Mouse (Mus musculus) cerebellum, adult 2 months (tissue): Measurements from ENCODE around the gene C1ra. TPM values are rescaled to one million over a fixed set of nuclear protein-coding genes. Genes with fewer than 3 reads are reported as not detected.
"Not testable (repeated sequence)": the region's sequence is repeated elsewhere in the genome, so short reads cannot be mapped to it uniquely, and the experiment has no call there.

Experiments
- DNase-seq, 2 experiments: peaks; one replicate each; pipeline ENCODE4 v3.0.0; 2021
- H3K27ac ChIP-seq: fragments of 200-500 bp; 2 replicates; pipeline ENCODE4 v1.5.1; 2012; ENCODE audit warnings: low read length, control low read depth, inconsistent platforms; ENCODE audit not compliant: insufficient read depth
- H3K27me3 ChIP-seq: fragments of 200-500 bp; 2 replicates; pipeline ENCODE4 v1.6.1; 2012; ENCODE audit warnings: inconsistent platforms, mild to moderate bottlenecking, low read length, moderate library complexity; ENCODE audit not compliant: control insufficient read depth, insufficient read depth
- H3K4me1 ChIP-seq: fragments of 200-500 bp; 2 replicates; pipeline ENCODE4 v1.6.1; 2011; ENCODE audit warnings: low read length; ENCODE audit not compliant: control insufficient read depth, insufficient read depth
- H3K4me3 ChIP-seq: fragments of 200-500 bp; replicated peaks from 2 replicates; pipeline ENCODE3; 2011; ENCODE audit warnings: mild to moderate bottlenecking, low read depth, low read length, control low read depth; ENCODE audit not compliant: insufficient read depth
- CTCF ChIP-seq: fragments of 200-500 bp; IDR thresholded peaks from 2 replicates; pipeline ENCODE4 v1.5.1; 2011; ENCODE audit warnings: low read depth, mild to moderate bottlenecking, control low read depth, low read length, moderate library complexity, borderline replicate concordance; ENCODE audit not compliant: insufficient read depth
- POLR2A ChIP-seq: fragments of 200-500 bp; IDR thresholded peaks from 2 replicates; pipeline ENCODE4 v1.6.1; 2011; ENCODE audit warnings: low read length, control low read depth, borderline replicate concordance; ENCODE audit not compliant: insufficient read depth
- WGBS: fragments of 180-500 bp; shearing (Covaris S2); methylation state at CpG from one replicate; pipeline ENCODE4 v1.1.7; 2018; 5-methylcytosine and 5-hydroxymethylcytosine counted together
- polyA plus RNA-seq: library from polyadenylated mRNA; depleted of rRNA; stranded (reverse); fragments of >200 nt; gene quantifications from 2 replicates; pipeline ENCODE4 v1.2.3, GENCODE M21; 2012

C1ra gene
- polyA plus RNA-seq, 1 experiment: 0.47 TPM

DNA sequence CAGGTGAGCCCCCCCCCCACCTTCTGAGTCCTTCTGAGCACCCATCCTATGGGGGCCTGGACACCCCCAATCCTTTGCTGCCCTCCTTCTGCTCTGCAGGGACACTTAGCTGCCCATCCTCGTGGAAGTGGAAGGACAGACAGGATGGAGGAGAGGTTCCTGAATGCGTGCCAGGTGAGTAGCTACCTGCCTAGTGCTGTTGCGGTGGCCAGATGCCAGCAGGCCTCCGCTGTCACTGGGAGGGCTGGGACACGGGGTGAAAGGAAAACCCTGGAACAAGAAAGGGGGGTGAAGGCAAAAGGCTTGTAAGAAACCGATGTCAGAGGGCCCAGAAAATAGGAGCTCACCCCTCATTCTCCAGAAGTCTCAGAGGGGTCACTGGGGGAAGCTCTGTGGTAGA is 5.2 kb upstream of the C1ra start:
- TF ChIP-seq POLR2A (no peak), CTCF (no peak)
- H3K27me3 ChIP-seq: no peaks in the 10 kb centered on the region
- peaks cover 16% of the 10 kb centered on the region for H3K4me1 ChIP-seq
- no peak overlapping the region for H3K27ac ChIP-seq
- 39% methylated on average over 6 of the region's 6 CpGs for WGBS
- no peak overlapping the region for H3K4me3 ChIP-seq
- peak; percentile 46 to 48 for DNase-seq

- TF ChIP-seq CTCF: no peak
- TF ChIP-seq POLR2A: no peak
- H3K4me1 ChIP-seq: peaks cover 16% of the 10 kb centered on the region
- WGBS: 12% methylated on average over 10 of the region's 10 CpGs
- DNase-seq: peak; percentile 81 to 84
- H3K27ac ChIP-seq: 0 out of 2 replicates have a peak overlapping the region, but pooled peaks have one; percentile 2
- H3K27me3 ChIP-seq: no peaks in the 10 kb centered on the region
- H3K4me3 ChIP-seq: no peak overlapping the region
Measured at GRCm38 (mm10) chr6:124508292-124508691, 3.9 kb upstream of the C1ra start.

GRCm38 (mm10) chr6:124509192-124509591 is 3.0 kb upstream of the C1ra start:
- not testable (repeated sequence) for H3K4me3 ChIP-seq, DNase-seq, H3K27me3 ChIP-seq, H3K27ac ChIP-seq
- peaks cover 16% of the 10 kb centered on the region for H3K4me1 ChIP-seq
- WGBS: 91% methylated on average over 5 of the region's 5 CpGs

DNA sequence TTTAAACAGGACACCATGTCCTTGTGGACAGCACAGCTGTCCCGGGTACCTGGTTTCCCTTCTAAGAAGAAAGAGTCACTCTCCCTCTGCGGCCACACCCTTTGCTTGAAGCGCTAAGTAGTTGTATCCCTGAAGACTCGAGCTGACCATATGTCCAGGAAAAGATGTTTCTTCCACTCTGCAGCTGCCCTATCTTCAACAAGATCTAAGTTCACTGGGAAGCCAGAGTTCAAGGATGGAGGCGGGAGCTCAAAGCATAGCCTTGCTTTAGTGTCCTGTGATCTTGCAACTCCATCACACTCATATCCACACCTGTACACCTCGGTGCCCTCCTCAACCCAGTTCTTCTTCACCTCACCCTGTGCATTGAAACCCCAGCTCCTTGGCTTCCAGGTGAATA is 269 bp upstream of the C1ra start:
- no peak for DNase-seq
- no peak overlapping the region for H3K4me3 ChIP-seq
- TF ChIP-seq CTCF (no peak), POLR2A (no peak)
- peaks cover 15% of the 10 kb centered on the region for H3K4me1 ChIP-seq
- H3K27me3 ChIP-seq: no peaks in the 10 kb centered on the region
- WGBS: 68% methylated on average over 6 of the region's 6 CpGs
- H3K27ac ChIP-seq: no peak overlapping the region

DNA sequence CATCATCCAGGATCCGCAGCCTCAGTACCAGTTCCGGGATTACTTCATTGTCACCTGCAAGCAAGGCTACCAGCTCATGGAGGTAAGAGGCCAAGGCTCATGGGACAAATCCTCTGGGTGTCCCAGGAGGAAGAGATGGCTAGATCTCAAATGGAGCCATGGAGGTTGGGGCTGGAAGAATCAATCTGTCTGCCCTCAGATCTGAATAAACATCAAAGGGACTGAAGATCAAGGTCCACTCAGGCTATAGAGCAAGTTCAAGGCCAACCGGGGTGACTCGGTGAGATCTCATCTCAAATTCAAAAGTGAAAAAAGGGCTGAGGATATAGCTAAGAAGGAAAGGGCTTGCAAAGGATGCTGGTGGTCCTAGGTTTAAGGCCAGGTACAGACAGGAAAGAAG is 5.5 kb downstream of the C1ra start:
- not testable (repeated sequence) for H3K27ac ChIP-seq, DNase-seq, H3K4me3 ChIP-seq, H3K27me3 ChIP-seq, H3K4me1 ChIP-seq
- 92% methylated on average over 4 of the region's 4 CpGs for WGBS

GRCm38 (mm10) chr6:124522082-124522481 is 9.9 kb downstream of the C1ra start:
- peak in 1 of 2 experiments; percentile 17 for DNase-seq
- not testable (repeated sequence) for H3K4me1 ChIP-seq, H3K27ac ChIP-seq, H3K4me3 ChIP-seq, H3K27me3 ChIP-seq
- WGBS: 37% methylated on average over 7 of the region's 7 CpGs

GRCm38 (mm10) chr6:124527881-124528280 is 15.7 kb downstream of the C1ra start:
- no peak overlapping the region for H3K27ac ChIP-seq
- H3K4me3 ChIP-seq: no peak overlapping the region
- 73% methylated on average over 3 of the region's 3 CpGs for WGBS
- TF ChIP-seq POLR2A (no peak), CTCF (no peak)
- no peaks in the 10 kb centered on the region for H3K4me1 ChIP-seq
- DNase-seq: no peak
- no peaks in the 10 kb centered on the region for H3K27me3 ChIP-seq

GRCm38 (mm10) chr6:124531077-124531476 is 18.9 kb downstream of the C1ra start:
- H3K4me3 ChIP-seq: no peak overlapping the region
- no peak overlapping the region for H3K27ac ChIP-seq
- 87% methylated on average over 8 of the region's 8 CpGs for WGBS
- no peak for DNase-seq
- H3K27me3 ChIP-seq: no peaks in the 10 kb centered on the region; the same call in 1 of the 2 replicates
- no peaks in the 10 kb centered on the region for H3K4me1 ChIP-seq
- TF ChIP-seq POLR2A: no peak
- TF ChIP-seq CTCF: no peak

- H3K4me1 ChIP-seq, H3K4me3 ChIP-seq, H3K27ac ChIP-seq, DNase-seq, H3K27me3 ChIP-seq: not testable (repeated sequence)
- 75% methylated on average over 8 of the region's 8 CpGs for WGBS
Measured at GRCm38 (mm10) chr6:124536125-124536829, 24.1 kb downstream of the C1ra start.

GRCm38 (mm10) chr6:124541176-124541575 is 29.0 kb downstream of the C1ra start:
- not testable (repeated sequence) for DNase-seq, H3K4me3 ChIP-seq, H3K4me1 ChIP-seq, H3K27me3 ChIP-seq, H3K27ac ChIP-seq
- 71% methylated on average over 2 of the region's 2 CpGs for WGBS
